Mouse (Mus musculus) left cerebral cortex, adult 8-10 months (tissue): Measurements from ENCODE around the gene Timm17a. TPM values are rescaled to one million over a fixed set of nuclear protein-coding genes. Genes with fewer than 3 reads are reported as not detected.
A peak's percentile ranks its signal among the peaks of the same experiment; 100 is the strongest.

Source experiments
- DNase-seq, 2 experiments: peaks; one replicate each; pipeline ENCODE4 v3.0.0; 2022; ENCODE audit warnings: low spot score in 2 of 2
- total RNA-seq, 4 experiments: library from RNA; stranded (reverse); gene quantifications; 2 replicates each; pipeline ENCODE4 v1.2.4; 2022

Gene Timm17a
- total RNA-seq, 4 experiments from 2014 or later, result 171 to 192 (median 176) TPM

GRCm38 (mm10) chr1:135281841-135282240 is 31.7 kb downstream of the Timm17a start:
- no peak for DNase-seq

- DNase-seq, result peak in 1 of 2 experiments; percentile 36
Measured at GRCm38 (mm10) chr1:135280646-135281045, 32.9 kb downstream of the Timm17a start.

GRCm38 (mm10) chr1:135271371-135271770 is 42.2 kb downstream of the Timm17a start:
- no peak for DNase-seq

- DNase-seq, result no peak
Measured at GRCm38 (mm10) chr1:135267663-135268446, 45.7 kb downstream of the Timm17a start.

GRCm38 (mm10) chr1:135265834-135266233 is 47.7 kb downstream of the Timm17a start:
- no peak for DNase-seq

GRCm38 (mm10) chr1:135263316-135263715 is 50.3 kb downstream of the Timm17a start:
- no peak for DNase-seq

GRCm38 (mm10) chr1:135262329-135262728 is 51.2 kb downstream of the Timm17a start:
- no peak for DNase-seq

GRCm38 (mm10) chr1:135260931-135261330 is 52.6 kb downstream of the Timm17a start:
- no peak for DNase-seq

GRCm38 (mm10) chr1:135259128-135259436 is 54.5 kb downstream of the Timm17a start:
- DNase-seq, result peak; percentile 25 to 39

- no peak for DNase-seq
Measured at GRCm38 (mm10) chr1:135258380-135259127, 55.0 kb downstream of the Timm17a start, which contains the start of gene Elf3. Gene Elf3 (minus strand): TSS chr1:135258568.

- no peak for DNase-seq
Measured at GRCm38 (mm10) chr1:135256299-135256698, 57.3 kb downstream of the Timm17a start.

- DNase-seq, result no peak
Measured at GRCm38 (mm10) chr1:135252854-135253253, 60.7 kb downstream of the Timm17a start.

- no peak for DNase-seq
Measured at GRCm38 (mm10) chr1:135251405-135251804, 62.2 kb downstream of the Timm17a start.

- DNase-seq, result no peak
Measured at GRCm38 (mm10) chr1:135250706-135251105, 62.9 kb downstream of the Timm17a start.

- peak; percentile 46 to 66 for DNase-seq
Measured at GRCm38 (mm10) chr1:135248434-135248850, 65.1 kb downstream of the Timm17a start.

Other genes starting within 250 kb of the Timm17a start
- 1 to 10 TPM; 1.2 to 2.4 (median 1.7) TPM for gene Lgr6, start 208.5 kb downstream of the Timm17a start, total RNA-seq
- gene Ptpn7, start 181.1 kb downstream of the Timm17a start, total RNA-seq, result 1 to 10 TPM; 1.3 to 1.5 (median 1.3) TPM
- gene Arl8a, start 167.0 kb downstream of the Timm17a start, total RNA-seq, result 100 to 1,000 TPM; 255 to 276 (median 267) TPM
- gene Gpr37l1, start 146.1 kb downstream of the Timm17a start, total RNA-seq, result 100 to 1,000 TPM; 177 to 205 (median 196) TPM
- under 1 TPM in 2 of 4 experiments, not detected in 2; 0.19 to 0.20 TPM for gene Elf3, start 55.2 kb downstream of the Timm17a start, total RNA-seq
- gene Rnpep, start 29.7 kb downstream of the Timm17a start, total RNA-seq, result 10 to 100 TPM; 47.8 to 53.4 (median 49.7) TPM
- gene Lmod1, start 11.0 kb upstream of the Timm17a start, total RNA-seq, result under 1 TPM; 0.38 to 0.91 (median 0.77) TPM
- 100 to 1,000 TPM; 167 to 177 (median 171) TPM for gene Shisa4, start 61.5 kb upstream of the Timm17a start, total RNA-seq
- gene Ipo9, start 116.7 kb upstream of the Timm17a start, total RNA-seq, result 100 to 1,000 TPM; 154 to 181 (median 170) TPM